Mouse (Mus musculus) cortical plate, adult 2 months (tissue): Measurements from ENCODE around the gene Apbb2.

Experiments
- CTCF ChIP-seq: fragments of 200-500 bp; IDR thresholded peaks from 2 replicates; pipeline ENCODE4 v1.5.1; 2011; ENCODE audit warnings: mild to moderate bottlenecking, control low read depth, low read length; ENCODE audit not compliant: insufficient read depth; ENCODE audit errors: extremely low read depth
- POLR2A ChIP-seq: fragments of 200-500 bp; IDR thresholded peaks from 2 replicates; pipeline ENCODE4 v1.6.1; 2011; ENCODE audit warnings: mild to moderate bottlenecking, low read length, control low read depth; ENCODE audit not compliant: insufficient read depth; ENCODE audit errors: extremely low read depth

GRCm38 (mm10) chr5:66387481-66387880, 231.1 kb downstream of the Apbb2 start:
- TF ChIP-seq POLR2A (no peak), CTCF (no peak)
